Mouse (Mus musculus): ENCODE results near the gene Pigv.

Pigv gene

DNA sequence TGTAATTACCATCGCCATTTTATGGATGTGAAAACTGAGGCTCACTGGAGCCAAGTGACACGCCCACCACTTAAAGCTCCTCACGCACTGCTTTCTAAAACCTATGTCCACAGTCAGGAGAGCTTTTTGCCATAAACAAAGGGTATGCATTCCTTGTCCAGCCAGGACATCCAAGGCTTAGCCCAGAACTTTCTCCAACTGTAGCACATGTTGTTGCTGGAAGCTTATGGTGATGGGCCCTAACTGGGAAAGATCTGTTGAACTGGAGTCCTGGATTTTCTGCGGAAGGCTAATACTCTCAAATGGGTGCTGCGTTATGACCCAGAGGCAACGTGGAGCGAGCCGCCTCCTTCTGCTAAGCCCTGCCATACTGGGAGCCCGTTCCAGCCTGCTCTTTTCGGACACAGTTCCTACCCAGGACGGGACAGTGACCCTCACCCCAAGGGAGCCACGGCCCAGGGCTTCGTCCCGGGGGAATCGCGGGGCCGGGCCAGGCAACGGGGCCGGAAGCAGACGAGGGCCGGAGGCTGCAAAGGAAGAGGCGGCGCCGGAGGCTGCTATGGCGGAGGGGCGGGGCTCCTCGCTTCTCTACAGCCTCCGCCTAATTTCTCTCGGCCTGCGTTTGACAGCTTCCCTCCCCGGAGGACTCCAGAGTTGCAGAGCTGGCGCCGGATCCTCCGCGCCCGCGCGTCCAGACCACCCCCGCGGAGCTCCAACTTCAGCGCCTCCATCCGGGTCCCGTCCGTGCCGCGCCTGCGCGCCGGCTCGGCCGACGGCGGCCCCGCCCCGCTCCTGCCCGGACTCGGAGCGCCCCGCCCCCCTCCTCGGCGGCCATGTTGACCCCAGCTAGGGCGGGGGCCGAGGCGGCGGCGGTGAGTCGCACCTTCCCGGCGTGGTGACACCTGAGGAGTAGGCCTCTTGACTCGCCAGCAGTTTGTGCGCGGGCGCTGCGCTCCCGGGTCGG lies at the start of gene Pigv:
Gene Pigv (minus strand): TSS at position 767 of the 964 bp plus-strand sequence.
- peak; percentile 92 to 95 for DNase-seq (ENCODE audit: low spot score in 2 of 2)

GRCm38 (mm10) chr4:133719791-133720190 lies 47.3 kb upstream of the Pigv start:
- no peak for DNase-seq (ENCODE audit: low spot score in 2 of 2)

- no peak for DNase-seq (ENCODE audit: low spot score in 2 of 2)
Observed at GRCm38 (mm10) chr4:133712755-133713154, 40.3 kb upstream of the Pigv start.

GRCm38 (mm10) chr4:133711307-133712076 lies 39.0 kb upstream of the Pigv start:
- no peak for DNase-seq (ENCODE audit: low spot score in 2 of 2)

DNA sequence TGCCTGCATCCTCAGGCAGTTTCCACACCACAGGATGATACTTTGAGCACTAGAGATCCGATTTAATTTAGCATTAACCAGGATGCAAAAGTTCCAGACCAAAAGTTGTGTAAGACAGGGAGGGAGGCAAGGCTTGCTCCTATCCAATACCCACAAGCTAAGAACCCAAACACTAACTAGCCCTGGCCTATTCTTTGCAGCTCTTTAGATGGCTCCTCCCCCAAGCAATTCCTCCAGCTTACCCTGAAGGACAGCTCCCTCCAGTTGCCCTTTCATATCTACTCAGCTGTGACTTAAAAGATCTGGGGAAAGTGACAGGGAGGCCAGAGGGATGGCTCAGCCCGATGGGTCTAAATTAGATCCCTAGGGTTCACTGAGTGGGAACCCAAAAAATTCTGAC lies 36.9 kb upstream of the Pigv start:
- DNase-seq (ENCODE audit: low spot score in 2 of 2): no peak

DNA sequence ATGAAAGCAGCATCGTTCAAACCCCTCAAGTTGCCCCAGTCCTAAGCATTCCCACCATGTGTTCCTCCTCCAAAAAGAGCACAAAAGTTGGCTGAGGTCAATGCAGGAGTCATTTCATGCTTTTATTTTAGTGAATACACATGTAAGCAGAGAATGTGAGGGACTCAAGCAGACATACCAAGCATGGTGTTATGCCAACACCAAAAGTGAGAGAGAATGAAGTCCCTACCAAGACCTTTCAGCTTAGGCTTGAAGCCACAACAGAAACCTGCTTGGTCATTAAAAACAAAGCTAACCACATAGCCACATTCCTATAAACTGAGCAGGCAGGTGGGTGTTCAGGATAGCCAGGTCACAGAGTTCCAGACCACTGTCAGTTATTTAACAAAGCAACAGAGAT lies 35.0 kb upstream of the Pigv start:
- DNase-seq (ENCODE audit: low spot score in 2 of 2): no peak

- peak in 1 of 2 experiments; percentile 53 for DNase-seq (ENCODE audit: low spot score in 2 of 2)
Observed at GRCm38 (mm10) chr4:133706956-133707355, 34.5 kb upstream of the Pigv start.

- no peak for DNase-seq (ENCODE audit: low spot score in 2 of 2)
Observed at GRCm38 (mm10) chr4:133705062-133705461, 32.6 kb upstream of the Pigv start.

- no peak for DNase-seq (ENCODE audit: low spot score in 2 of 2)
Observed at GRCm38 (mm10) chr4:133700905-133701368, 28.5 kb upstream of the Pigv start.

GRCm38 (mm10) chr4:133695363-133695762 lies 22.9 kb upstream of the Pigv start:
- no peak for DNase-seq (ENCODE audit: low spot score in 2 of 2)

DNA sequence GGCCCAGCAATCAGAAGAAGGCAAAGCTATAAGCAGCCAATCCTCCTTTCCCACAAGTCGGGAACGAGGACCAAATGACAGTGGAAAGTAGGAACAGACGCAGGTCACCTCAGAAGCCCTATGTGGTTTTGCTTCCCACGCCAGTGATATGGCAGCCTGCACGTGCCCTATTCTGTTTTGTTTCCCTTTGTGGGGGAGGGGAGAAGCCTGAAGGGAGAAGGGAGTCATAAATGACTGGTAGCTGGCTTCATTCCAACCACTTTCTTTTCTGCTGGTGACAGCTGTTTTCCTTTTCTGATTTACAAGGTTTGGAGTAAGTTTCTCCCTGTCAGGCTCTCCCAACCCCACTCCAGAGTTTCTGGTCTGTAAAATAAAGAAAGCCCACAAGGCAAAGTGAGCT lies 17.8 kb upstream of the Pigv start:
- no peak for DNase-seq (ENCODE audit: low spot score in 2 of 2)

- no peak for DNase-seq (ENCODE audit: low spot score in 2 of 2)
Observed at GRCm38 (mm10) chr4:133688417-133689067, 16.1 kb upstream of the Pigv start.

DNA sequence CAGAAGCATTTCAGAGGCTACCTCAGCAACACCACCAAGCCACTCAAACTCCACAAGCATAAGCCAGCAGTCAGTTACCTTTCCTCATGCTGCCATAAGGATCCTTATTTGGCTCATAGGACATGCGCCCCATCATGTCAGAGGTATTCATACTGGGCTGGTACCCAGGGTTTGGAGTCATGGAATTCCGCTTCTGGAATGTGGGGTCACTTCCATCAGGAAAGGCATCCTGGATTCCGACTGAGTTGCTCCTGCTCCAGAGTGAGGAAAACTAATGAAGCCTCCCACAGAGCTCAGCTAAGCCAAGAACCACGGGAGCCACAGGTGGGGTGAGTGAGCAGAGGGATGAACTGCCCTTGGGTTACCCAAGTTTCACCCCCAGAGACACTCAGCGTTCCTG lies 14.7 kb upstream of the Pigv start:
- DNase-seq (ENCODE audit: low spot score in 2 of 2): no peak

GRCm38 (mm10) chr4:133686512-133686911 lies 14.1 kb upstream of the Pigv start:
- DNase-seq (ENCODE audit: low spot score in 2 of 2): no peak

GRCm38 (mm10) chr4:133680206-133680786 lies 7.8 kb upstream of the Pigv start:
- DNase-seq (ENCODE audit: low spot score in 2 of 2): no peak

DNA sequence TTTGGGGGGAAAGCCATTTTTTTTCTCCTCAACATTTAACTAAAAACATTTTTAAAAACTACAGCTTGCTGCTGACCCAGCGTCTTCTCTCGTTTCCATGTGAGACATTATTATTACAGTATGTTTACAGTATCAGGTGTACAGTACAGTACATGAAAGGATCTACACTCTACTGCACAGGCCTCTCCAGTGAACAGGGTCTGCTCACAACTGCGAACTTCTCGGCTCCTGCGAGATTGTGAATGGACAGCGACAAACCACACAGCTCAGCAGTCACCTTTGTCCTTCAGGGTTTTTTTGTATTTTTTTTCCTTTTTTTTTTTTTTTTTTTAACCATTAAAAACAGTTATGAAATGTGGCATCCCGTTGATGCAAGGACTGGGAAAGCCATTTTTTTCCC lies 7.2 kb upstream of the Pigv start:
- DNase-seq (ENCODE audit: low spot score in 2 of 2): no peak

DNA sequence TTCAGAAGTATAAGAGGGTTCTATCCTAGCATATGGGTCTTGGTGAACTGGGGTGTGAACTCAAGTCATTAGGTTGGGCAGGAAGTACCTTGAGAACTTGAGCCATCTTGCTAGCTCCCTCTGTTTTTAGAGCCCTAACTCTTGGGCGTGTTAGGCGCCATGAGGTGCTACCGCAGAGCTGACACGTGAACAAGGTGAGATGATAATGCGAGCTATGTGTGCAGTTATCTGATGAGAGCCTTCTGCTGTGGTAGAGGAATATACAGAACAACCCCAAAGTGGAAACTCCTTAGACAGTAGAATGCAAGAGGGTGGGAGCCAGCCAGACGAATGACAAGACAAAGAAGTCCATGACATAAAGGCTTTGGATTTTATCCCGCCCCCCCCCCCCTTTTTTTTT lies 4.8 kb upstream of the Pigv start:
- DNase-seq (ENCODE audit: low spot score in 2 of 2): no peak

DNA sequence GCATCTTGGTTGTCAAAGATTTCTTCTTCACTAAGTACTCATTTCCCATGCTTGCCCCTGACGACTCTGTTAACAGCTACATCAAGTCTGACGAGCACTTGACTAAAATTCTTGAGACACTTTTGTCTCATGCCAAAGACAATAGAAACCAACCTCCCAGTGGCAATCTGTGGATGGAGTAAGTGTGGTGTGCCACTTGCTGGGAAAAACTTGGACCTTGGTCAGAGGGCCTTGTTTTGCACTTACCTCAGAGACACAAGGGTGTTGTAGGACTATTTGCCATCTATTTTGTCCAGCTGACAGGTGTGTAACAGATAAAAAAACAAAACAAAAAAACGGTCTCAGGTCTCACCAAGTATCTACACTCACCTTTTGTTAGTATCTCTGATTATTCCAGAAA lies 3.7 kb upstream of the Pigv start:
- no peak for DNase-seq (ENCODE audit: low spot score in 2 of 2)

DNA sequence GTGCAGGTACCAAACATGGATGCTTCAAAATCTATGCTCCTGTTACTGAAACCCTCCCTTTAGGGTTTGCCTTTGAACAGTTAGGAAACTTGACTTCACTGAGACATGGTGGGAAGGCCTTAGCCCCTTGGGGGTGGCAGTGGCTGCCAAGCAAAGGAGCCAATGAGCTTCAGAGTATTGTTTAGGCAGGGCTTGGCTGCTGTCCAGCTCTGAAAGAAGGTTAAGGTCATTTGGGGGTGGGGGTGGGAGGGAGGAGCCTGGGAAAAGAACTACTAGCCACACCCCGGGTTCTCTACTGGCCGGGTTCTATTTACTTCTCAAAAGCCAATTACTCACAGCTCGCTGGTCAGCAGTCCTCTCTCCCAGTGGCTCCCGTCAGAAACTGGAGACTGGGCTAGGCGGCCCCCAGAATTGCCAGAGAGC lies 3.2 kb upstream of the Pigv start:
- DNase-seq (ENCODE audit: low spot score in 2 of 2): peak in 1 of 2 experiments; percentile 51

- no peak for DNase-seq (ENCODE audit: low spot score in 2 of 2)
Observed at GRCm38 (mm10) chr4:133674331-133674695, 1.9 kb upstream of the Pigv start.

DNA sequence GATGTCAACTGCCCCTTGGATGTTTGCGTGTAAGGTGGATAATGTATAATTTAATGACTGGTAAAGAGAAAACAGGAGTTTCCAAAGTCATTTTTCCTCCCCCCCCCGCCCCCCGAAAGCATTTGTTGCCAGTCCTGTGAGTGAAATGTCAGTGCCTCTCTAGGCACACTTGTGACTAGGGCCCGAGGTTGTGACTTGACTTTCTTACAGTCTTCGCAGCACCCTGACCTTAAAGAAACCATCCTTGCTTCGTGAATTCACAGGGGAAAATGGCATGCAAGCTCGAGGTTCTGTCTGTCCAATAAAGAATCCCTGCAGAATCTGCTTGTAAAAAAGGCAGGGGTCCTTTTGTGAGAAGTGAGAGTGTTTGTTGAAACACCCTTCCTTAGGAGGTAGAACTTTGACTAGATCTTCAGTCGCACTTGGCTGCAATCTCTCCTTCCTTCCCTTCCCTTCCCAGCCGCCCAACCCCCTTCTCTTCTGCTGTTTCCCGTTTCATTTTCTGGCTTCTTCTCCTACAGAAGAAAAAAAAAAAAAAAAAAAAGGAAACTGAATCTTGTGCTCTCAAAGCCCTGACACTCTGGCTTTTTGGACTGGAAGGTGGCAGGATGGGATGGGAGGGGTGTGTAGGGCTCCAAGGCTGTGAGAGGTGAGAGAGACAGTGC lies 1.4 kb upstream of the Pigv start:
- no peak for DNase-seq (ENCODE audit: low spot score in 2 of 2)

Data from urinary bladder, postnatal 4 days (tissue).